Mouse (Mus musculus) intestine, postnatal 0 days (tissue): ENCODE measurements around the gene Wdr86. TPM values are rescaled to one million over a fixed set of nuclear protein-coding genes. Genes with fewer than 3 reads are reported as not detected.
A peak's percentile ranks its signal among the peaks of the same experiment; 100 is the strongest.

ENCODE experiments used
- ATAC-seq: fragments of 200-750 bp; cut with Nextera tagmentation; 2 replicates; pipeline ENCODE4 v1.8.0; 2017; ENCODE audit warnings: mild to moderate bottlenecking, moderate TSS enrichment, moderate library complexity
- H3K27ac ChIP-seq: fragments of 300-500 bp; sonication (generic); 2 replicates; pipeline ENCODE4 v1.5.1; 2014; ENCODE audit warnings: mild to moderate bottlenecking, low read depth, low read length, moderate library complexity
- H3K27me3 ChIP-seq: fragments of 300-500 bp; sonication (generic); replicated peaks from 2 replicates; pipeline ENCODE4 v1.6.1; 2014; ENCODE audit warnings: low read length, mixed read lengths; ENCODE audit not compliant: control insufficient read depth, insufficient read depth
- H3K36me3 ChIP-seq: fragments of 300-500 bp; sonication (generic); 2 replicates; pipeline ENCODE4 v1.6.1; 2014; ENCODE audit warnings: mild to moderate bottlenecking, moderate library complexity; ENCODE audit not compliant: control insufficient read depth, insufficient read depth
- H3K4me1 ChIP-seq: fragments of 300-500 bp; sonication (generic); replicated peaks from 2 replicates; pipeline ENCODE4 v1.6.1; 2014; ENCODE audit warnings: antibody characterized with exemption, low read length, mixed read lengths; ENCODE audit not compliant: control insufficient read depth, insufficient read depth
- H3K4me2 ChIP-seq: fragments of 300-500 bp; sonication (generic); replicated peaks from 2 replicates; pipeline ENCODE4 v1.6.1; 2014; ENCODE audit warnings: low read depth, mild to moderate bottlenecking, moderate library complexity
- H3K4me3 ChIP-seq: fragments of 300-500 bp; sonication (generic); 2 replicates; pipeline ENCODE4 v1.5.1; 2014; ENCODE audit warnings: low read depth, low read length
- H3K9ac ChIP-seq: fragments of 300-500 bp; sonication (generic); 2 replicates; pipeline ENCODE4 v1.6.1; 2014; ENCODE audit warnings: mild to moderate bottlenecking, low read depth, low read length
- H3K9me3 ChIP-seq: fragments of 300-500 bp; sonication (generic); 2 replicates; pipeline ENCODE4 v1.6.1; 2016; ENCODE audit warnings: mixed run types; ENCODE audit not compliant: control insufficient read depth
- CTCF ChIP-seq: sonication (generic); IDR thresholded peaks from 2 replicates; pipeline ENCODE4 v1.5.1; 2016; ENCODE audit warnings: low read depth, mild to moderate bottlenecking, control low read depth, antibody characterized with exemption, moderate library complexity
- WGBS: fragments of 180-500 bp; shearing (Covaris S2); extraction: QIAGEN DNeasy Blood & Tissue Kit; methylation state at CpG from one replicate; pipeline ENCODE4 v1.1.7; 2014; 5-methylcytosine and 5-hydroxymethylcytosine counted together
- polyA plus RNA-seq: library from polyadenylated mRNA; unstranded; fragments of >200 nt; fragmentation: Nextera tagmentation; extraction: Ambion mirVana; gene quantifications from 2 replicates; pipeline ENCODE4 v1.2.1, GENCODE M21; 2015

Wdr86 gene
- polyA plus RNA-seq, 1 experiment from 2014 or later, result 2.7 TPM

DNA sequence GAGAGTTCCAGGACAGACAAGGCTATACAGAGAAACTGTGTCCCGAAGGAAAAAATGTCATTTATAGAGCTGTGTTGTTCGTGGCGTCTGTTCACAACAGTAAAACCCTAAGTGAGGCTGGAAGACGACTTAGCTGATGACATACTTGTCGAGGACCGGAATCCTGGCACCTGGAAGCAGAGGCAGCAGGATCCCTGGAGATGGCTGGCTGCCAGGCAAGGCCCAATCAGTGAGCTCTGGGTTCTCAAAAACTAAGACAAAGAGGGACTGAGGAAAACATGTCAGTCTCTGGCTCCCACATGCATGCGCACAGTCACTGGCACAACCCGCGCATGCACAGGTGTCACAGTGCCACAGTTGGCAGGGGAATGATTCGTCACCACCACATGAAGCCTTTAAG, 7.1 kb upstream of the Wdr86 start:
- Histone ChIP-seq H3K4me1 (no peaks in the 10 kb centered on the region), H3K9ac (no peak overlapping the region), H3K9me3 (no peaks in the 10 kb centered on the region), H3K4me3 (no peak overlapping the region), H3K27me3 (no peaks in the 10 kb centered on the region), H3K27ac (no peak overlapping the region), H3K4me2 (no peak overlapping the region), H3K36me3 (no peaks in the 10 kb centered on the region)
- 93% methylated on average over 10 of the region's 10 CpGs for WGBS
- TF ChIP-seq CTCF, result no peak
- ATAC-seq, result no peak

DNA sequence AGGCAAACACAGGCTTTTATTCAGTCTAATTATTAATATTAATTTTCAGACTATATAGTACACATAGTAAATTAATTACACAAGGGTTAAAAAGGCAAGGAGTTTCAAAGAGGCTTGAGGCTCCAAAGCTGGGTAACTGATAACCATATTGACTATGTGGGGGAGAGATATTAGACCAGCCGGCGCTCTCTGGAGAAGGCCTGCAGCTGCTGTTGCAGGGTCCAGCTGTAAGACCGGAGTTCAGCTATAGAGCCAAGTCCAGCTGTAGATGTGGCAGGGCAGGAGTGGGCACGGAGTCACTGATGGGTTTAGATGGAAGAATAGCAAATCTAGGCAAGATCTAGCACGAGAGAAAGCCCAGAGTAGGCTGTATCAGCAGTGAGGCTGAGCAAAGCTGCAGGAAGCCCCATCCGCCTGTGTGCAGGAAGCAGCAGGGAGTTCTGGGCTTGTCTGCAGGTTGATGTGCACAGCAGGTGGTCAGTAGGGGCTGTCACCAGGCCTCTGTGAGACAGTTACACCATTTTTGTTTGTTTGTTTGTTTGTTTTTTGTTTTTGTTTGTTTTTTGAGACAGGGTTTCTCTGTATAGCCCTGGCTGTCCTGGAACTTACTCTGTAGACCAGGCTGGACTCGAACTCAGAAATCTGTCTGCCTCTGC, 3.4 kb upstream of the Wdr86 start:
- Histone ChIP-seq H3K27me3 (peaks cover 30% of the 10 kb centered on the region), H3K27ac (no peak overlapping the region; the same call in 1 of the 2 replicates), H3K4me1 (0 out of 2 replicates have a peak, but pooled peaks cover 3% of the 10 kb centered on the region), H3K4me2 (no peak overlapping the region), H3K9me3 (no peaks in the 10 kb centered on the region), H3K36me3 (no peaks in the 10 kb centered on the region), H3K4me3 (no peak overlapping the region), H3K9ac (no peak overlapping the region)
- 46% methylated on average over 7 of the region's 7 CpGs for WGBS
- TF ChIP-seq CTCF, result no peak
- no peak for ATAC-seq

DNA sequence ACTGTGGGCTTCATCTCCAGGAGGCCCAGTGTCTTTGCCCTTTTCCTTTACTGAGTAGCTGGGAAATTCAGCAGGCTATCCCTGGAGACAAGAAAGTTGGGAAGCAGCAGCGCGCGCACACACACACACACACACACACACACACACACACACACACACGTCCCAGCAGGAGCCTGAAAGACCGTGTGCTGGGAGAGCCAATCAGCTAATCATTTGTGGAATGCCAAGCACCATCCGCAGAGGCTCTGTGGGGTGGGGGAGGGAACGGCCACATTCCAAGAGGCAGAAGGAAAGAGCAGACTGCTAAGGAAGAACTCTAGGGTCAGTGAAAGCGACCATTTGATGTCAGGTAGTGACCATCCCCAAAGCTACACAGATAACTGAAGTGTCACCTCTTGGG, 2.6 kb upstream of the Wdr86 start:
- whole genome bisulfite sequencing, result 9% methylated on average over 8 of the region's 8 CpGs
- H3K27ac ChIP-seq, result no peak overlapping the region
- H3K9ac ChIP-seq, result no peak overlapping the region

DNA sequence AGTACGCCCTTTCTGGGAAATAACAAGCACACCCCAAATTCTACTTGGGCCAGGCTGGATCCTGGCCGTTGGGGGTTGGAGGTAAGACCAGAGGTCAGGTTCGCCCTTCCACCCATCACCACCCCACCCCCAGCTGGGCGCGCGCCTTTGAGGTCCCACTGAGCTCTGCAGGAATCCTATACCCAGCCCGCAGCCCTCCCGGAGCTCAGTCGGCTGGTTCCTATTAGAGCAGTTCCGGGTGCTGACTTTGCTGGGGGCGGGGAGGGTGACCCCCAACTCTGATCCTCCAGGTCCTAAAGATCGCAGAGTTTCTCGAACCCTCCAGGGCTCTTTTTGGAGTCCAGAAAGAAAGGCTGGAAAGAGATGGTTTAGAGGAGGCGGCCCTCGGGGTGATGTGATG, 459 bp upstream of the Wdr86 start:
- no peak for ATAC-seq
- TF ChIP-seq CTCF, result no peak
- no peaks in the 10 kb centered on the region for H3K9me3 ChIP-seq
- WGBS, result 16% methylated on average over 15 of the region's 15 CpGs
- 0 out of 2 replicates have a peak, but pooled peaks cover 3% of the 10 kb centered on the region for H3K4me1 ChIP-seq
- H3K27ac ChIP-seq, result no peak overlapping the region
- H3K4me2 ChIP-seq, result peak overlapping the region; percentile 76
- H3K36me3 ChIP-seq, result no peaks in the 10 kb centered on the region
- H3K9ac ChIP-seq, result 0 out of 2 replicates have a peak overlapping the region, but pooled peaks have one; percentile 51
- H3K4me3 ChIP-seq, result peak overlapping the region; percentile 49
- peaks cover 30% of the 10 kb centered on the region for H3K27me3 ChIP-seq

More for the DNA sequence above, 2.6 kb upstream of the Wdr86 start:
- H3K4me3 ChIP-seq, result no peak overlapping the region
- peaks cover 30% of the 10 kb centered on the region for H3K27me3 ChIP-seq
- 0 out of 2 replicates have a peak, but pooled peaks cover 3% of the 10 kb centered on the region for H3K4me1 ChIP-seq
- no peak for TF ChIP-seq CTCF
- ATAC-seq, result no peak
- no peak overlapping the region; the same call in 1 of the 2 replicates for H3K4me2 ChIP-seq
- no peaks in the 10 kb centered on the region for H3K9me3 ChIP-seq
- no peaks in the 10 kb centered on the region for H3K36me3 ChIP-seq

DNA sequence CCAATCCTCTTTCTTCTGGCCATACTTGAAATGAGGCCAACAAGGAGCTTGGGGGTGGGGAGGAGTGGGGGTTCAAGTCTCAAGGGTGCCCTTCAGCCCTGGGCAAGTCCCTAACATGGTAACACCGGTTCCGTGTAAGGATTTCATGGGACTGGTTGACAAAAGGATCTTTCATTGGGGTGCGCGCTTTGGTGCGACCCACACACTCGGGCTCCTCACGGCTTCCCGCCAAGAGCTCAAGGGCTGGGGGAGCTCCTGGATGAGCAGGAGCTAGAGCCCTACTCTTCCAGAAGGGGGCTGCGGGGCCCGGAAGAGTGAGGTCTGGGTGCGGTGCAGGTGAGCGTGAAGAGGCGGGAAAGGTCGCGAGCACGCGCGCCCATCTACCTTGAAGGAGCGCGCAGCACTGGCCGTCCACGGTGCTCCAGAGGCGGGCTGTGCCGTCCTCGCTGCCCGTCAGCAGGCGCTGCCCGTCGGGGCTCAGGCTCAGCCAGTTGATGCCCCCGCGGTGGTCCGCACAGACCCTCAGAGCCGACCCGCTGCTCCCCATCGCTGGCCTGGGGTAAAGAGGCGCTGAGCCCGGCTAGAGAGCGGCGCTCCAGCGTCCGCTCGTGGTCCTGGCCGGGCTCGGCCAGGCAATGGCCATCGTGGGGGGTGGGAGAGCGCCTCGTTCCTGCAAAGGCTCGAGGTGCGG, 585 bp downstream of the Wdr86 start:
- Histone ChIP-seq H3K4me3 (peak overlapping the region; percentile 49), H3K27me3 (peaks cover 30% of the 10 kb centered on the region), H3K9ac (peak overlapping the region; percentile 51; the same call in 1 of the 2 replicates), H3K9me3 (no peaks in the 10 kb centered on the region), H3K36me3 (no peaks in the 10 kb centered on the region), H3K4me1 (0 out of 2 replicates have a peak, but pooled peaks cover 3% of the 10 kb centered on the region), H3K27ac (no peak overlapping the region), H3K4me2 (peak overlapping the region; percentile 76)
- WGBS, result 2% methylated on average over 48 of the region's 49 CpGs
- TF ChIP-seq CTCF, result no peak
- ATAC-seq, result no peak

DNA sequence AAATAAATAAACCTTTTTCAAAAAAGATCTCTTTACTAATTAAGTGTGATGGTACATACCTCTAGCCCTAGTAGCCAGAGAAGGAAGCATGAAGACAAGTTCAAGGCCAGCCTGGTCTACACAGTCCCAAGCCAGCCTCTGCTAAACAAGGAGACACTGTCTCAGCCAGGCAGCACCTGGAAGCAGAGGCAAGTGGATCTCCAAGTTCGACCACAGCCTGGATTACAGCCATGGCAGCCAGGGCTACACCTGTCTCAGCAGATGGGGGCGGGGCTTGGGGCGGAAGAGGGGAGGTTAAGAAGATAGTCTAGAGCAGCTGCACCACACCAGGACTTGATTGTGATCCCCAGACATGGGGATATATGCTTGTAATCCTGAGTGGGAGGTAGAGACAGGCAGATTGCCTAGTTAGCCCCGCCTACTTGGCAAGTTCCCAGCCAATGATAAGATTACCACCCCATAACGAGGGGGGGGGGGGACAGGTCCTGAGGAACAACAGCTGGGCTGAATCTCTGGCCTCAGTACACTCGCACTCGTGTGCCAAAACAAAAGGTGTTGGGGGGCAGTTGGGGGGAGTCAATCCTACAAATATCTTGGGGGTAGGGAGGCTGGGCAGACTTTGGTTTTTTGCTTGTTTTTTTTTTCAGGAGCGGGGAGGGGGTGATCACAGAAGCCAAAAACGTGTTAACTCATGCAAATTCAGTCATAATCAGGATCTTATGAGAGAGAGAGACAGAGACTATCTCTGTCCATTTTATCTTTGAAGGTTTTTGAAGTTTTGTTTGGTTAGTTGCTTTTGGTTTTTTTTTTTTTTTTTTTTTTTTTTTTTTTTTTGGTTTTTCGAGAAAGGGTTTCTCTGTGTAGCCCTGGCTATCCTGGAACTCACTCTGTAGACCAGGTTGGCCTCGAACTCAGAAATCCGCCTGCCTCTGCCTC, 3.4 kb downstream of the Wdr86 start:
- peaks cover 30% of the 10 kb centered on the region for H3K27me3 ChIP-seq
- no peaks in the 10 kb centered on the region for H3K36me3 ChIP-seq
- no peak overlapping the region for H3K4me3 ChIP-seq
- no peak for TF ChIP-seq CTCF
- H3K9me3 ChIP-seq, result no peaks in the 10 kb centered on the region
- H3K4me2 ChIP-seq, result no peak overlapping the region
- no peak overlapping the region for H3K27ac ChIP-seq
- WGBS, result 56% methylated on average over 12 of the region's 12 CpGs
- ATAC-seq, result no peak
- no peak overlapping the region for H3K9ac ChIP-seq
- 0 out of 2 replicates have a peak, but pooled peaks cover 3% of the 10 kb centered on the region for H3K4me1 ChIP-seq
